Mouse (Mus musculus): ENCODE results near the gene A4galt.

The A4galt gene

GRCm38 (mm10) chr15:83226066-83226834 lies 25.3 kb downstream of the A4galt start:
- no peak for DNase-seq (ENCODE audit: low spot score in 2 of 2)

DNA sequence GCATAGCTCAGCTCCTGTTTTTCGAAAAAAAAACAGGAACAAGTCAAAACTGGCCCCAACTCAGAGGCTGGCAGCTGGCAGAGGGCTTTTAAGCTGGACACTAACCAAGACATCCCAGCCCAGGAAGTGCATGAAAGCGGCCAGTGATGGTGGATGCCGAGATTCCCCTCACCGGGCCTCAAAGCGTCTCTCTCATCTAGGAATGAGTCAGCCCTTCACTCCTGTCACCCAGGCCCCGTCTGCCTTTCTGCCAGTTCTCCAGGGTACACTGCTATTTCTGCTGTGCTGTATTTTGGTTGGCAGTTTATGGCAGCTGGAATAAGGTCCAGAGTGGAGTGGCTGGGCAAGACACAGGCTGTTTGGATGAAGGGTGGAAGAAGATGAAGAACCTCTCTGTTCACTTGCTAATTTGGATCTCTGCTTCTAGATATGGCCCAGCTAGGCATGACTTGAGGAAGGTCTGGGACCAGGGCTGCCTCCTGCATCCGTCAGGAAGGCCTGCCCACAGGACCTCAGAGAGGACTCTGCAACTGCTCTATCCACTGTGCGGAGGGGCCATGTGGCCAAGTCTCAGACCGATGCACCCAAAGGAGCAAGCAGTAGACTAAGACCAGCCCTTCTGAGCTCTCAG lies 27.3 kb downstream of the A4galt start:
- DNase-seq (ENCODE audit: low spot score in 2 of 2) = peak in 1 of 2 experiments; percentile 34

- no peak for DNase-seq (ENCODE audit: low spot score in 2 of 2)
Observed at GRCm38 (mm10) chr15:83223208-83223962, 28.2 kb downstream of the A4galt start.

GRCm38 (mm10) chr15:83221721-83222120 lies 29.9 kb downstream of the A4galt start:
- DNase-seq (ENCODE audit: low spot score in 2 of 2) = no peak

DNA sequence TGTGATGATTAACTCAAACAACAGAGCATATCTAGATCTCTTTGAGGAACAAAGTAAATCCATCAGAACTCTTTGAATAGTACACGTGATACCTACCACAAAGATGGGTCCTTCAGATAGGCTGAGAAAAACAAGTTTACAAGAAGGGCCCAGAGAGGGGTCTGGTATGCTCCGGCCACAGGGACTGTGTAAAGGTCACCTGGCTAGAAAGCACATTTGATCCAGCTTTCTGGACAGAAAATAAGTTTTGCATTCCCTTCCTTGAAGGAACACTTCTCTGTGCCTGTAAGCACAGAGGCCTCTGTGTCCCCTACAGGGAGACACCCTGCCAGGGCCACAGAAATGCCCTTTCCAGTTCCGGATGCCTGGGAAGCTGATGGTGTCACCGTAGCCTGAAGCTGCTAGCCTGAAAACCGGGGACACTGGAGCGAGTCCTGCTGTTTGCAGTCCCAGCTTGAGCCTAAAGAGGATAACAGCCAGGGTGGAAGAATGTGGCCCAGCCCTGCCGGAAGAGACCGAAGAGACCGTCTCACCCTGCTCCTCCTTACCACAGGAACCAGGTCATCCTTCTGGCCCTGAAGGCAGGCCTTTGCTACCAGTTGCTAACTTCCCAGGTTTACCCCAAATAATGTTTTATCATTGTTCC lies 31.1 kb downstream of the A4galt start:
- no peak for DNase-seq (ENCODE audit: low spot score in 2 of 2)

GRCm38 (mm10) chr15:83215322-83216216 lies 36.0 kb downstream of the A4galt start:
- DNase-seq (ENCODE audit: low spot score in 2 of 2) = no peak

DNA sequence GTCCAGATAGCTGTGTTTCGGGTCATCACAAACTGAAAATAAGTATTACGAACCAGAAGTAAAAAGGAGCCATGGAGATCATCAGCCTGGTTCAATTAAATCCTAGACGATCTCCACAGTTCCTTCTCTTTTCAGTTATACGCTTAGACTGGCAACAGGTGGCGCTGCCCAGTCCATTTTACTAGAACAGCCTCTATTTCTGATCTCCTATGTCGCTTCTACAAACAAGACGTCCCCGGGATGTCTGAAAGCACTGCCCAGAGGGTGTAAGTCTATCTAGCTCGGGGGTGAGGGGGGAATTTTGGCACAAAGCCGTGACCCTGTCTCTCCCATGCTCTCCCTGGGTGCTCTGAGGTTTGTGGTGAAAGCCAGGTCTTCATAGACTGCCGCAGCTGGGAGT lies 41.3 kb downstream of the A4galt start:
- DNase-seq (ENCODE audit: low spot score in 2 of 2) = peak in 1 of 2 experiments; percentile 65

- DNase-seq (ENCODE audit: low spot score in 2 of 2) = no peak
Observed at GRCm38 (mm10) chr15:83209719-83210118, 41.9 kb downstream of the A4galt start.

- DNase-seq (ENCODE audit: low spot score in 2 of 2) = no peak
Observed at GRCm38 (mm10) chr15:83209092-83209695, 42.4 kb downstream of the A4galt start.

GRCm38 (mm10) chr15:83204731-83205451 lies 46.7 kb downstream of the A4galt start:
- peak; percentile 27 to 77 for DNase-seq (ENCODE audit: low spot score in 2 of 2)

GRCm38 (mm10) chr15:83202412-83202811 lies 49.2 kb downstream of the A4galt start:
- no peak for DNase-seq (ENCODE audit: low spot score in 2 of 2)

DNA sequence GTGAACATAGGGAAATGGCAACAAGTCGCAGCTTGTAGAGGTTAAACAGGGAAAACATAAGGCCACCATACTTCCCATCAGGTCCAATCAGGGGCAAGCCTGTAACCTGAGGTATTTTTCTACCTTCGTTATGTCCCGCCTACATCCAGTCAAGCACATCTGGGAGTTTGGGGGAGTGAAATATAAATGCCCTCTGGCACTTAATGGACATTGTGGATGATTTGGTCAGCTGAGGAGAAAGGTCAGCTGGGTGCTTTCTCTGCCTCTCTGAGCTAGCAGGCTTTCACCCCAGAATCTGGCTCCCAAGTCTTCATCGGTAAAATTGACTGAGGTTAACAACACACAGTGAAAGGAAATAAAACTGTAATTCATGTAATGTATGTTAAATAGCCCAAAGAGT lies 58.2 kb downstream of the A4galt start:
- no peak for DNase-seq (ENCODE audit: low spot score in 2 of 2)

- DNase-seq (ENCODE audit: low spot score in 2 of 2) = no peak
Observed at GRCm38 (mm10) chr15:83182351-83182750, 69.2 kb downstream of the A4galt start.

GRCm38 (mm10) chr15:83181800-83182330 lies 69.7 kb downstream of the A4galt start:
- DNase-seq (ENCODE audit: low spot score in 2 of 2) = no peak

DNA sequence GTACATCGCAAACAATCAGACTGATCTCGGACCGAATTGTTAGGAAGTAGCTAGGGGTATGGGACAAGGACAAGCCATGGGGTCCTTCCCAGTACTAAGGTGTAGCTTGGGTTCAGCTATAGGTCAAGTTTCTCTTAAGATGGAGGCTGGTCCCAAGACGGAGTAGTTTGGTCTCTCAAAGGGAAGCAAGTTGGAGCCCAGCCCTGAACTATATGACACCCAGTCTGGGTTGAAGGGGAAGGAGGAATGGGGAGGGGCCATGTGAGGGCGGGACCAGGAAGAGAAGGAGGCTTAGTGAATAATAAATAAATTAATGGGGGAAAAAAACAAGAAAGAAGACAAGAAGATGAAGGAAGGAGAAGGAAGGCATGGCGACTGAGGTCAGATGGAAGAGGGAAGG lies 71.6 kb downstream of the A4galt start:
- DNase-seq (ENCODE audit: low spot score in 2 of 2) = no peak

All from left cerebral cortex, adult 9 months (tissue).